Mouse (Mus musculus): ENCODE data around the gene Syap1.
"Not testable (repeated sequence)": the region's sequence is repeated elsewhere in the genome, so short reads cannot be mapped to it uniquely, and the experiment has no call there.

Gene Syap1

GRCm38 (mm10) chrX:162830313-162830712 lies 57.9 kb downstream of the Syap1 start:
- DNase-seq (ENCODE audit: low read depth, low spot score): not testable (repeated sequence)

GRCm38 (mm10) chrX:162829741-162830140 lies 58.5 kb downstream of the Syap1 start:
- DNase-seq (ENCODE audit: low read depth, low spot score): no peak

GRCm38 (mm10) chrX:162829203-162829708 lies 59.0 kb downstream of the Syap1 start, which contains the start of gene Txlng:
Txlng (minus strand) TSS chrX:162829454.
- DNase-seq (ENCODE audit: low read depth, low spot score): peak; percentile 98

- DNase-seq (ENCODE audit: low read depth, low spot score): no peak
These were observed 59.5 kb downstream of the Syap1 start for GRCm38 (mm10) chrX:162828783-162829182.

- DNase-seq (ENCODE audit: low read depth, low spot score): peak; percentile 24
These were observed 60.2 kb downstream of the Syap1 start for GRCm38 (mm10) chrX:162828016-162828415.

Data from R1 (cell line).